Mouse (Mus musculus) CH12.LX (cell line): ENCODE data around the gene Pld5. TPM values are rescaled to one million over a fixed set of nuclear protein-coding genes. Genes with fewer than 3 reads are reported as not detected.

Experiments
- DNase-seq: peaks from one replicate; pipeline ENCODE4 v3.0.0-alpha.2; 2013; ENCODE audit errors: extremely low read depth
- H3K27ac ChIP-seq: 2 replicates; pipeline ENCODE4 v1.5.1; 2012; ENCODE audit warnings: low read depth, mild to moderate bottlenecking, control low read depth, moderate library complexity; ENCODE audit not compliant: insufficient read depth
- H3K27me3 ChIP-seq: replicated peaks from 2 replicates; pipeline ENCODE3; 2012; ENCODE audit warnings: inconsistent platforms
- H3K36me3 ChIP-seq, 2 experiments: replicated peaks in 1 of 2; 2 replicates each; pipeline versions ENCODE3 to v1.6.1; 2012; ENCODE audit warnings: inconsistent platforms in 1 of 2, low read length in 1 of 2, mild to moderate bottlenecking in 1 of 2, mixed read lengths in 1 of 2, moderate library complexity in 1 of 2; ENCODE audit not compliant: control insufficient read depth in 1 of 2, insufficient read depth in 1 of 2
- H3K4me1 ChIP-seq, 2 experiments: 2 replicates each; pipeline ENCODE4 v1.6.1; 2012; ENCODE audit warnings: inconsistent platforms in 1 of 2, moderate library complexity in 1 of 2; ENCODE audit not compliant: insufficient read depth in 2 of 2, control insufficient read depth in 1 of 2
- H3K4me2 ChIP-seq: 2 replicates; pipeline ENCODE4 v1.6.1; 2012; ENCODE audit warnings: low read depth, mild to moderate bottlenecking, control low read depth; ENCODE audit not compliant: poor library complexity, insufficient read depth, severe bottlenecking
- H3K4me3 ChIP-seq, 3 experiments: fragments of 150-350 bp in 1 of 3; sonication (generic) in 1 of 3; replicated peaks in 1 of 3; 2 replicates each; pipeline versions ENCODE3 to v1.5.1; 2011 to 2012; ENCODE audit warnings: low read depth in 2 of 3, low read length in 2 of 3, mild to moderate bottlenecking in 2 of 3, moderate library complexity in 2 of 3, control low read depth in 1 of 3, improper control_type of control experiment in 1 of 3, inconsistent platforms in 1 of 3, mixed read lengths in 1 of 3; ENCODE audit not compliant: poor library complexity in 1 of 3
- H3K79me2 ChIP-seq: replicated peaks from 2 replicates; pipeline ENCODE4 v1.6.1; 2012; ENCODE audit warnings: mild to moderate bottlenecking, moderate library complexity; ENCODE audit not compliant: control insufficient read depth, poor library complexity, insufficient read depth, severe bottlenecking; ENCODE audit errors: extremely low read depth
- H3K9ac ChIP-seq: 2 replicates; pipeline ENCODE4 v1.6.1; 2012; ENCODE audit warnings: low read depth, mild to moderate bottlenecking, control low read depth, moderate library complexity; ENCODE audit not compliant: insufficient read depth
- H3K9me3 ChIP-seq: replicated peaks from 2 replicates; pipeline ENCODE3; 2012; ENCODE audit warnings: low read length, inconsistent platforms, mixed read lengths
- CHD2 ChIP-seq: IDR thresholded peaks from 2 replicates; pipeline ENCODE4 v1.6.1; 2011; ENCODE audit warnings: low read length, improper control_type of control experiment
- ELF1 ChIP-seq: IDR thresholded peaks from 2 replicates; pipeline ENCODE4 v1.6.1; 2014; ENCODE audit warnings: low read depth, mild to moderate bottlenecking, inconsistent platforms, low read length, improper control_type of control experiment
- EP300 ChIP-seq: IDR thresholded peaks from 2 replicates; pipeline ENCODE4 v1.6.1; 2011; ENCODE audit warnings: low read length, improper control_type of control experiment
- ETS1 ChIP-seq: conservative IDR thresholded peaks from 2 replicates; pipeline ENCODE4 v1.6.1; 2012; ENCODE audit warnings: low read depth, mild to moderate bottlenecking, inconsistent platforms, low read length, improper control_type of control experiment, moderate library complexity
- GABPA ChIP-seq: IDR thresholded peaks from 2 replicates; pipeline ENCODE4 v1.6.1; 2012; ENCODE audit warnings: low read depth, low read length, improper control_type of control experiment, inconsistent platforms; ENCODE audit not compliant: insufficient replicate concordance
- JUND ChIP-seq: conservative IDR thresholded peaks from 2 replicates; pipeline ENCODE4 v1.6.1; 2011; ENCODE audit warnings: low read depth, low read length, improper control_type of control experiment
- KAT2A ChIP-seq: IDR thresholded peaks from 2 replicates; pipeline ENCODE4 v1.6.1; 2012; ENCODE audit warnings: low read length, improper control_type of control experiment, inconsistent platforms; ENCODE audit not compliant: insufficient replicate concordance
- MAFK ChIP-seq: IDR thresholded peaks from 2 replicates; pipeline ENCODE4 v1.6.1; 2011; ENCODE audit warnings: low read length, improper control_type of control experiment; ENCODE audit not compliant: insufficient replicate concordance
- MAZ ChIP-seq: IDR thresholded peaks from 2 replicates; pipeline ENCODE4 v1.6.1; 2012; ENCODE audit warnings: low read depth, mild to moderate bottlenecking, inconsistent platforms, low read length, improper control_type of control experiment, moderate library complexity
- MEF2A ChIP-seq: IDR thresholded peaks from 2 replicates; pipeline ENCODE4 v1.6.1; 2014; ENCODE audit warnings: low read depth, mild to moderate bottlenecking, inconsistent platforms, low read length, improper control_type of control experiment, borderline replicate concordance
- MXI1 ChIP-seq: IDR thresholded peaks from 2 replicates; pipeline ENCODE4 v1.6.1; 2011; ENCODE audit warnings: mild to moderate bottlenecking, low read depth, low read length, improper control_type of control experiment
- NELFE ChIP-seq: IDR thresholded peaks from 2 replicates; pipeline ENCODE4 v1.6.1; 2011; ENCODE audit warnings: low read depth, low read length, improper control_type of control experiment
- POLR2A ChIP-seq: IDR thresholded peaks from 2 replicates; pipeline ENCODE4 v1.6.1; 2011; ENCODE audit warnings: low read depth, mild to moderate bottlenecking, improper control_type of control experiment, low read length
- POLR2AphosphoS2 ChIP-seq: IDR thresholded peaks from 2 replicates; pipeline ENCODE4 v1.6.1; 2011; ENCODE audit warnings: low read depth, low read length, improper control_type of control experiment
- RCOR1 ChIP-seq: conservative IDR thresholded peaks from 2 replicates; pipeline ENCODE4 v1.6.1; 2012; ENCODE audit warnings: low read depth, mild to moderate bottlenecking, inconsistent platforms, low read length, improper control_type of control experiment
- ZMIZ1 ChIP-seq: IDR thresholded peaks from 2 replicates; pipeline ENCODE4 v1.6.1; 2012; ENCODE audit warnings: low read depth, mild to moderate bottlenecking, inconsistent platforms, low read length, improper control_type of control experiment
- dilution Hi-C: fragments of 300-500 bp; cut with MboI; formaldehyde crosslinking; loops from 2 replicates; pipeline ENCODE4 v1.14.3; 2020; ENCODE audit warnings: low sequenced_read_pairs; ENCODE audit not compliant: extremely low pct_unique_long_range_greater_than_20kb, extremely low pct_ligation_motif_present
- in situ Hi-C: fragments of 300-500 bp; cut with MboI; formaldehyde crosslinking; loops from 3 replicates; pipeline ENCODE4 v1.14.3; 2019; ENCODE audit warnings: low sequenced_read_pairs, low pct_ligation_motif_present, low pct_unique_long_range_greater_than_20kb, mixed read lengths
- polyA plus RNA-seq: library from polyadenylated mRNA; unstranded; fragments of >175 nt; gene quantifications from 2 replicates; pipeline ENCODE4 v1.2.1, GENCODE M21; 2012; ENCODE audit warnings: low read depth; ENCODE audit not compliant: insufficient read length
- total RNA-seq, 2 experiments: library from RNA; depleted of rRNA; stranded (reverse); fragments of 300-350 nt in 1 of 2; fragments of >200 nt in 1 of 2; gene quantifications; 2 replicates each; pipeline ENCODE4 v1.2.3; 2012 to 2014

The Pld5 gene
- total and polyA plus RNA-seq, 3 experiments: not detected

DNA sequence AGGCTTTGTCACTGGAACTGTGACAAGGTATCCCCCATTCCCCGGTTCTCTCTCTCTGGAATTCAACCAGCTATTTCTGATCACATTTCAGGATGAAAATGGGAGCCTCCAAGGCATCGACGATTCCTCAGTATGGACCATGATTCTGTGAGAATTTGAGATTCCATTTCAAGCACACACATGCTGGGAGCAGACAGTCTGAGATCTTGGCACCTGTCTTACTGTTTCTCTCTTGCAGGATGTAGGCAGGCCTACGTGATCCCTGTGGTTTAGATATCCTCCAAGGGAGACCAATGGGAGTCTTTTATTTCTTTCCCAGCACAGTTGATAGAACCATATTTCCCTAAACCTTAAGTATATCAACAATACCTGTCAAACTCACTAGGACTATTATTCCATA lies 159.5 kb downstream of the Pld5 start:
- H3K4me2 ChIP-seq: no peak overlapping the region
- no peak overlapping the region for H3K4me3 ChIP-seq
- DNase-seq: no peak
- H3K9me3 ChIP-seq: no peaks in the 10 kb centered on the region
- in situ Hi-C loops (no loop called here), dilution Hi-C loops (no loop called here)
- no peaks in the 10 kb centered on the region for H3K27me3 ChIP-seq
- H3K36me3 ChIP-seq: no peaks in the 10 kb centered on the region
- TF ChIP-seq RCOR1: no peak
- TF ChIP-seq KAT2A: no peak
- no peak for TF ChIP-seq NELFE
- TF ChIP-seq JUND: no peak
- TF ChIP-seq MAZ: no peak
- TF ChIP-seq MXI1: no peak
- TF ChIP-seq CHD2: no peak
- TF ChIP-seq POLR2AphosphoS2: no peak
- no peak for TF ChIP-seq MAFK
- no peak for TF ChIP-seq ELF1
- no peak for TF ChIP-seq ETS1
- no peak for TF ChIP-seq ZMIZ1
- TF ChIP-seq MEF2A: no peak
- H3K79me2 ChIP-seq: no peaks in the 10 kb centered on the region
- no peaks in the 10 kb centered on the region for H3K4me1 ChIP-seq
- H3K9ac ChIP-seq: no peak overlapping the region
- H3K27ac ChIP-seq: no peak overlapping the region

DNA sequence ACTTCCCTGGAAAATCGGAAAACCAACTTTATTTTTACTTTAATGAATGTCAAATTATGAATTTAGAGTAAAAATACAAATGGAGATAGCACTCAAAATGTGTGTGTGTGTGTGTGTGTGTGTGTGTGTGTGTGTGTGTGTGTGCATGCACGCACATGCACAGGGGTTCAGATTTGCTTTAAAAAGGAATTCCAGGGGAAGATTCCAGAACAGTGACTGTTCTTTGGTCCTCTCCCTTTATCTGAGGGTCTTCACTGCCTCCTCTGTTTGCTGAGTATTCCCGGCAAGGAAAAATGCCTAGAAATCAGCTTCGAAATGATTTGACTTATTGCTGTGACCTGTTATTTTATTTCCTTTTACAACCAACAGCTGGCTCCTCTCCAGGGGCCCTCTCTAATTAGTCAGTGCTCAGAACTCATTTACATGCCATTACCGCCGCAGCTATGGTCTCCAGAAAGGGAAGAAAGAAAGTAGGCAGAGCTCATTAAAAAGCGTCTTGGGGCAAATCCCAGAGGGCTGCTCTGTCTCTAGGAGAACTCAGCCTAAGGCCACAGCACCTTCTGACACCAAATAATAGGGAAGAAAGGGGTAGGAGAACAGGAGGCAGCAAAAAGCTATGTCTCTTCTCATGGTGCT lies 176.3 kb downstream of the Pld5 start:
- H3K27ac ChIP-seq: no peak overlapping the region
- DNase-seq: peak; percentile 72
- no peaks in the 10 kb centered on the region for H3K27me3 ChIP-seq
- H3K4me1 ChIP-seq: peaks cover 0 to 19% of the 10 kb centered on the region in 2 experiments; a peak in 2 of 4 replicates
- H3K36me3 ChIP-seq: no peaks in the 10 kb centered on the region
- no peak overlapping the region for H3K4me3 ChIP-seq
- peak overlapping the region; percentile 44 for H3K4me2 ChIP-seq
- no peaks in the 10 kb centered on the region for H3K9me3 ChIP-seq
- dilution Hi-C loops: no loop called here
- H3K79me2 ChIP-seq: no peaks in the 10 kb centered on the region
- no peak overlapping the region for H3K9ac ChIP-seq
- in situ Hi-C loops: no loop called here
- 0 out of 2 replicates have a peak, but pooled peaks have one; percentile 15 for TF ChIP-seq EP300
- no peak for TF ChIP-seq POLR2A
- no peak for TF ChIP-seq NELFE
- TF ChIP-seq GABPA: no peak
